9 mouse cellular contexts compared by ENCODE assay signal in the genomic region with DNA sequence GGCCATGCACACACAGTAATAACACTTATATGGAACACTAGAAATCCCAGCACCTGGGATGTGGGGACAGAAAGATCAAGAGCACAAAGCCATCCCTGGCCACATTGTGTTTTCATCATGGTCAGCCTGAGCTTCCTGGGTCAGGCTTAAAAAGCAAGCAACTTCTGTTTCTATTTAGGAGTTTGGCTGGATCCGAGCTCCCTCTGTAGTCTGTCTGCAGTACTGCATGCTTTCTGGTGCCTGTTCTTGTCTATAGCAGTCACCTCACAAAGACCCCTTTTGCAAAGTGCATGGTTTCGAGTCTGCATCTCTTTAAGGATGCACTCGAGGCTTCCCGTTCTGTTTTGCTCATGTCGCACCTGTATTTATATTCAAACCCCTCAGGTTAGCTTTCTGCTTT.
DNase-seq lines count a peak whose midpoint lies in the region; ATAC-seq lines count a peak whose summit lies in the region.
"Had no signal": no experiment of that assay in that cellular context is flagged by ENCODE, and none has a peak within 500 bp of the region (broad histone marks: within the 10 kb centered on the region; RNA-seq: fewer than 3 reads in every experiment).

No protein-coding gene starts in this region.

- no peaks in the 10 kb centered on the region for H3K4me1 ChIP-seq in limb, embryonic 11.5 days (ENCODE audit: control insufficient read depth, insufficient read depth, low read length)
- peaks cover 8% of the 10 kb centered on the region; the same call in 1 of the 2 replicates for H3K4me1 ChIP-seq in limb, embryonic 10.5 days
- H3K4me1 ChIP-seq in hindbrain, embryonic 14.5 days (replicated peaks; ENCODE audit: control insufficient read depth, insufficient read depth, low read length) = no peaks in the 10 kb centered on the region

- ATAC-seq in limb, embryonic 11.5 days (ENCODE audit: insufficient number of reproducible peaks, low FRiP score, low TSS enrichment, low read depth) = no peak
- no peak for ATAC-seq in hindbrain, embryonic 14.5 days (ENCODE audit: low FRiP score)

- H3K9me3 ChIP-seq in limb, embryonic 11.5 days (ENCODE audit: control insufficient read depth, low read length) = no peaks in the 10 kb centered on the region
- H3K9me3 ChIP-seq in limb, embryonic 10.5 days (replicated peaks) = no peaks in the 10 kb centered on the region
- H3K9me3 ChIP-seq in hindbrain, embryonic 14.5 days (ENCODE audit: control insufficient read depth, low read length) = no peaks in the 10 kb centered on the region
- H3K9me3 ChIP-seq: limb, embryonic 13.5 days had no signal

- H3K9ac ChIP-seq in limb, embryonic 11.5 days (ENCODE audit: low read length) = no peak overlapping the region
- H3K9ac ChIP-seq in hindbrain, embryonic 14.5 days = no peak overlapping the region
- H3K9ac ChIP-seq: limb, embryonic 13.5 days had no signal

- no peak overlapping the region for H3K4me3 ChIP-seq in limb, embryonic 11.5 days (ENCODE audit: low read depth, low read length)
- H3K4me3 ChIP-seq in limb, embryonic 10.5 days = no peak overlapping the region
- no peak overlapping the region for H3K4me3 ChIP-seq in hindbrain, embryonic 14.5 days (replicated peaks; ENCODE audit: low read length)
- H3K4me3 ChIP-seq: limb, embryonic 13.5 days had no signal

- no peaks in the 10 kb centered on the region for H3K27me3 ChIP-seq in limb, embryonic 11.5 days (ENCODE audit: control insufficient read depth, insufficient read depth, low read length)
- no peaks in the 10 kb centered on the region for H3K27me3 ChIP-seq in limb, embryonic 10.5 days (ENCODE audit: low read depth, poor library complexity, severe bottlenecking)
- H3K27me3 ChIP-seq in hindbrain, embryonic 14.5 days (ENCODE audit: control insufficient read depth, insufficient read depth, low read length) = no peaks in the 10 kb centered on the region
- H3K27me3 ChIP-seq: limb, embryonic 13.5 days had no signal

- 35% methylated on average over 5 of the region's 5 CpGs for WGBS in limb, embryonic 11.5 days
- 35% methylated on average over 5 of the region's 5 CpGs for WGBS in limb, embryonic 10.5 days
- WGBS in hindbrain, embryonic 14.5 days = 38% methylated on average over 5 of the region's 5 CpGs

- DNase-seq in cerebellum, postnatal 14 days = peak; percentile 34 to 55
- no peak for DNase-seq in cerebellum, adult 9-11 months
- peak; percentile 72 for DNase-seq in limb, embryonic 11.5 days (ENCODE audit: low spot score)
- no peak for DNase-seq in limb, embryonic 10.5 days (ENCODE audit: low spot score)
- peak; percentile 14 for DNase-seq in c-Kit-positive CD71-negative TER-119-negative erythroid progenitor cells, embryonic 14.5 days (ENCODE audit: low read depth)
- peak; percentile 54 for DNase-seq in mesoderm, embryonic 11.5 days (ENCODE audit: low read depth, low spot score)
- no peak for DNase-seq in frontal cortex, postnatal 25 days (ENCODE audit: low spot score in 2 of 2)
- DNase-seq in hindbrain, embryonic 14.5 days (ENCODE audit: low spot score) = no peak

- no peak overlapping the region for H3K27ac ChIP-seq in limb, embryonic 11.5 days (replicated peaks; ENCODE audit: low read depth, low read length)
- no peak overlapping the region for H3K27ac ChIP-seq in limb, embryonic 10.5 days
- H3K27ac ChIP-seq in hindbrain, embryonic 14.5 days = no peak overlapping the region
- H3K27ac ChIP-seq: limb, embryonic 13.5 days had no signal

- H3K36me3 ChIP-seq in limb, embryonic 11.5 days (ENCODE audit: control insufficient read depth, insufficient read depth, low read length) = no peaks in the 10 kb centered on the region
- H3K36me3 ChIP-seq in limb, embryonic 10.5 days = no peaks in the 10 kb centered on the region
- H3K36me3 ChIP-seq in hindbrain, embryonic 14.5 days (replicated peaks; ENCODE audit: control insufficient read depth, insufficient read depth) = no peaks in the 10 kb centered on the region
- H3K36me3 ChIP-seq: limb, embryonic 13.5 days had no signal

- no peak overlapping the region for H3K4me2 ChIP-seq in limb, embryonic 11.5 days (ENCODE audit: low read depth, severe bottlenecking)
- no peak overlapping the region for H3K4me2 ChIP-seq in hindbrain, embryonic 14.5 days (replicated peaks)
- H3K4me2 ChIP-seq: limb, embryonic 13.5 days had no signal

Comparison
In these comparisons a context has a peak if more than half of its experiments do, and no peak if none do; other contexts are left out.
1. DNase-seq: peak in cerebellum, postnatal 14 days (2 of 2), limb, embryonic 11.5 days (single experiment), c-Kit-positive CD71-negative TER-119-negative erythroid progenitor cells, embryonic 14.5 days (single experiment) and mesoderm, embryonic 11.5 days (single experiment); none in cerebellum, adult 9-11 months (single experiment), limb, embryonic 10.5 days (single experiment), frontal cortex, postnatal 25 days (0 of 2) and hindbrain, embryonic 14.5 days (single experiment).